Mouse (Mus musculus) cerebellum, postnatal 14 days (tissue): ENCODE measurements around the gene Entpd6.

Experiments used
- DNase-seq, 2 experiments: peaks; one replicate each; pipeline ENCODE4 v3.0.0; 2021; ENCODE audit warnings: mixed read lengths in 2 of 2

The Entpd6 gene

DNA sequence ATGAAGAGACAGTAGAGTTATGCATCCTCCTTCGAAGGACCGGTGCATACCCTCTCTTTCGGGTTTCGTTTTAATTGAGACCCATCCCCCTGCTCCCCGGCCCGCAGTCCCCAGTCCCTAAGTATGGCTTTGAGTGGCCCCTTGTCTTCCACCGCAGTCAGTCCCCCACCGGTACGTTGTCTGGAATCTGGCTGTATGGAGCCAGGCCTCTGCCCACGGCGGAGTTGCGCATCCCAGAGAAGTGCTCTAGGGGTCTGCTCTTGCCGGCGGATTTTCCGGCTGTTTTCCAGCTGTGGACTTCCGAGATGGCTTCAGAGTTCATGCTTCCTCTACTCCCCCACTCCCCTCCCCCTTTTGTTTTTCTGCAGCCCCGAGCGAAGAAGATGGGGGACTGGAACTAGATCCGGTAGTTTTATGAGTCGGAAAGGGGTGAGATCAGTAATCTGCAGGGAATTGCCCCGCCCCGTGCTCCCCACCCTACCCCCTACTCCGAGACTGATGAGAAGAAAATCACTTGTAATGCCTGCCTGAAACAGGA lies 38.5 kb downstream of the Entpd6 start:
- no peak for DNase-seq

DNA sequence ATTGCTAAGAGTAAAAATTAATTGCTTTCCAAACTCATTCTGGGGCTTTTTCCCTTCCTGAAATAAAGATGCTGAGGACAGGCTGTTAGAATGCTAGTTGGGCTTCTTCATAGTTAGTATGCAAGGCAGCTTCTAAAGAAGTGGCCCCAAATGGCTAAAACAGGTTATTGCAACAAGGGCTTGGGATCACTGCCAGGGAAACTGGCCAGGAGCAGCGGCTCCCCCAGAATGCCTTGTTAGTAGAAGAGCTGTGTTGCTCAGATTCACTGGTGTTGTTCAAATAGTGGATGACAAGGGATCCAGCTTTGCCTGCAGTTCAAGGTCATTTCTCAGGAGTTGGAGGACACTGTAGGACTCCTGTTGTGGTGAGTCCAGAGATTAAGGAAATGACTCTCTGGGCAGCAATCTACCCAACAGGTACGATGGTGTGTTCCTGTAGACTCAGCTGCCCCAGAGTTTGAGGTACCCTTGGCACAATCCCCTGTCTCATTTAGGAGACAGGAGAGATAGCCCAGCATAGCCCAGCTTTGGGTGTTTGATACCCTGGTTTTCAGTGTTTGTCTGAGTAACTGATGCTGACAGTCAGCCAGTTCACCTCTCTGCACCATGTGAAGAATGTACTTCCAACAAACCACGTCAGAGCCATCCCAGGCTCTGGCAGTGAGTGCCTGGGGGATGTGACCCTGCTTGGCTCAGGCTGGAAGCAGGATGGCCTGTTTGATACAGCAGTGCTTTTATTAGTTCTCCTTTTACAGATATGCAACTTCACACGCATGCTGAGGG lies 40.1 kb downstream of the Entpd6 start:
- DNase-seq, result peak; percentile 92 to 95

DNA sequence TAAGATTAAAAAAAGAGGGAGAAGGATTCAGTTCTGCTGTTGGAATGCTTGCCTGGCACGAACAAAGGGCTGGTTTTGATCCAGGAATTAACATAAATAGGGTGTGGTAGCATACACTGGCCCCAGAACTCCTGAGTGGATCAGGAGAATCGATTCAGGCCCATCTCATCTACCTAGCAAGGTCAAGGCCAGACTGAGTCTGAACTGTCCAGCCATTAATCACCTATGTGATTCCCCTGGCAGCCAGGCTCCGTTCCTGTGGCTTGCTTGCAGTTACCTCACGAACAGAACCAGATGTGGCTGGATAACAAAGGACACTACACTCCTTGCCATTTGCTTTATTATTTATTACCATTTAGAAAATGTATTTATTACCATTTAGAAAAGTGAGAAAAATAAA lies 44.5 kb downstream of the Entpd6 start:
- no peak for DNase-seq

DNA sequence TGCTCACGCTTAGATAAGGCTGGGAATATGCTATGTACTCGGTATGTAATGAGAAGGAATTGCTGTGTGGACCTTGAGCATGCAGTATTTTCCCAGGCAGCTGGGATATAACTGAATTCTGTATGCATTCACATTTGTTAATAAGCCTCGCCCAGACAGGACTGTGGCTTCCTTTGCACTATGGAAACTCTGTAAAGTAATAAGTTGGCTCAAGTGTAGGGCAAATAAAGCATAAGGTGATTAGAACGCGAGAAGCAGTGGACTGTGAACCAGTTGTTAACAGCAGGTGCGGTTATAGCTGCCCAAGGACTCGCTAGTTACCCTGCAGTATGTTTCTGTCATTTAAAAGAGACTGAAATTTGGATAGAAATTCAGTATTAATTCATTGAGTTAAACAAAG lies 49.2 kb downstream of the Entpd6 start:
- DNase-seq, result no peak

DNA sequence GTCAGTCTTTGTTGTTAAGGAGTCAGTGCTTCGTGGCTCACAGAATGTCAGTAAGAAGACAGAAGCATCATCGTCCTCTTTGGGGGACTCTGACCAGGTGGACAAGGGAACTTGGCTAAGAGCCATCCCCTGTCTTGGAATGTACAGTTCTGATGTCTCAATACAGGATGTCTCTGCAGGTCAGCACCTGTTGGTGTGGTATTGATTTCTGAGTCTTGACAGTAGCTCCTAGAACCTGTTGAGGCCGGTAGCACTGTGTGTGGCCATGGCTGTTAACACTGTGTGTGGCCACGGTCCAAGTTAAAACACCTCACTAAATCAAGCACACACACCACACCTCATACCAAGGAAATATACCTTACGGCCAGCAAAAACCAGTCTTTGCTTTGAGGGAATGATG lies 51.8 kb downstream of the Entpd6 start:
- no peak for DNase-seq

DNA sequence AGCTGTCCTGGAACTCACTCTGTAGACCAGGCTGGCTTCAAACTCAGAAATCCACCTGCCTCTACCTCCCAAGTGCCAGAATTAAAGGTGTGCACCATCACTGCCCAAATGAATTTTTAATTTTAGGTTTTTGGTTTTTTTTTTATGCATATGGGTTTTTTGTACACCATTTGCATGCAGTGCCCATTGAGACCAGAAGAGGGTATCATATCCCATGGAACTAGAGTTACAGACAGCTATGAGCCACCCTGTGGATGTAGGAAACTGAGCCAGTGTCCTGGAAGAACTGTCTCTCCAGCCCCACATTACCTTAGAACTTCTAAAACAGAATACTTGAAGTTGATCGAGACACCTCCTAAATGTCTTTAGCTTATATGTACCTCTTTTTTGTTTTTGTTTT lies 54.2 kb downstream of the Entpd6 start:
- peak; percentile 31 to 61 for DNase-seq

DNA sequence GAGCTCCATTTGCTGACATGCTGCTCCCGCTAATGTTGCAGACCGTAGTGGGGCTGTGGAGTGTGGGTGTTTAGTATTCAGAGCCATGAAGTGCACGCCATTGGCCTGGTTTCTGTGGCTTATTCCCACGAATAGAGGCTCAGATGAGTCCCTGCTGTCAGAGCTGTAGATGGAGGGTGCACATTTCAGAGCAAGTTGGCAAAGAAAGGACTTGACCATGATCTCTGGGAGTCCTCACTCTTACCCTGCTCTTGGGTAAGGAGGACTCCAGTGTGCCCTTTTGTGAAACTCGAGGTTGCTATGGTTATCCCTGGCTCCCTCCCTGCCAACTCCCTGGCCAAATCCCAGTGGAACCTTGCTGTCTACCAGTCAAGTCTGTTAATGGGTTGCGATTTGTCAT lies 59.5 kb downstream of the Entpd6 start:
- no peak for DNase-seq

DNA sequence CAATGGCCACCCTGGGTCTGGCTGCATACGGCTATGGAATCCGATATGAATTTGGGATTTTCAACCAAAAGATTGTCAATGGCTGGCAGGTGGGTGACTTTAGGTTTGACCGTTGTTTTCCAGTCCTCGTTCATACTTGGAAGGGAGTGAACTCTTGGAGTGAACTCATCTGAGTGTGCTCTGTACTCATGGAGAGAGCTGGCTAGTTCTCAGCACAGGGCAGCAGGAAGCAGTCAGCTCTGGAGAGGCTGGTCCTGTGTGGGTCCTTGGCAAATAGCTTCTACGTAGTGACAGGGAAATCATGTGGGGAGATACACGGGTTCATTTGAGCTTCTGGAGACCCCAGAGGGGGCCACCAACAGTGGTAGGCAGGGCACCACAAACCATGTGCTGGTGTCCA lies 60.0 kb downstream of the Entpd6 start:
- DNase-seq, result no peak

DNA sequence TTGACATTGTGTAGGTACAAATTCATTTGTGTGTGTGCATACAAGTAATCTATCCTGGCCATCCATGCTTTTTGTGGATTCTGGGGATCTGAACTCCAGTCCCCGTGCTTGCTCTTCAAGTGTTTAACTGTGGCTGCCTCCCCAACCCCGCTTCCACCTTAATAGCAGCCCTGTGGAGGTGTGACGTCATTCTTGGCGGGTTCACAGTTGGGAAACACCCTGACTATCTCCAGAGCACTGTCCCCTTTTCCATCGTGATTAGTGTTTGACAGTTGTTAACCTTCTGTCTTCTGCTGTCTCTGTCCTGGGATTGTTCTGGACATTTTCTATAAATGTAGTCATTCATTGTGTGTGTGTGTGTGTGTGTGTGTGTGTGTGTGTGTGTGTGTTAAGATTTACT lies 61.8 kb downstream of the Entpd6 start:
- DNase-seq, result no peak

DNA sequence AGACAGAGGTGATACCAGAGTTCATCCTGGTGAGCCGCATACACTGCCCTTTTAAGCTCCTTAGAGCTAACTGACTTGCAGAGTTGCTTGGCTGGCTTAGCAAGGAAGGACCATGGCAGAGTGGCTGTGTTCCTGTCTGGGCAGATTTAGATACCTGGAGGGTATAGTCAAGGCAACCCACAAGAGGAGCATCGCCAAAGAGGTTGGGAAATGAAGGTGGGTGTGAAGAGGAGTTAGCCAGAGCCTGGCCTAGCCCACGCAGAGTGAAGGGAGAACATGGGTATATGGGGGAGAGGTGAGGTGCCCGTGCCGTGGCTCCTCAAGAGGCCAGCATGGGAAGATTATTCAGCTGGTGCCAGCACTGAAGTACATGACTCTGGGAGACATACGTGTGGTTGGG lies 64.0 kb downstream of the Entpd6 start:
- no peak for DNase-seq

DNA sequence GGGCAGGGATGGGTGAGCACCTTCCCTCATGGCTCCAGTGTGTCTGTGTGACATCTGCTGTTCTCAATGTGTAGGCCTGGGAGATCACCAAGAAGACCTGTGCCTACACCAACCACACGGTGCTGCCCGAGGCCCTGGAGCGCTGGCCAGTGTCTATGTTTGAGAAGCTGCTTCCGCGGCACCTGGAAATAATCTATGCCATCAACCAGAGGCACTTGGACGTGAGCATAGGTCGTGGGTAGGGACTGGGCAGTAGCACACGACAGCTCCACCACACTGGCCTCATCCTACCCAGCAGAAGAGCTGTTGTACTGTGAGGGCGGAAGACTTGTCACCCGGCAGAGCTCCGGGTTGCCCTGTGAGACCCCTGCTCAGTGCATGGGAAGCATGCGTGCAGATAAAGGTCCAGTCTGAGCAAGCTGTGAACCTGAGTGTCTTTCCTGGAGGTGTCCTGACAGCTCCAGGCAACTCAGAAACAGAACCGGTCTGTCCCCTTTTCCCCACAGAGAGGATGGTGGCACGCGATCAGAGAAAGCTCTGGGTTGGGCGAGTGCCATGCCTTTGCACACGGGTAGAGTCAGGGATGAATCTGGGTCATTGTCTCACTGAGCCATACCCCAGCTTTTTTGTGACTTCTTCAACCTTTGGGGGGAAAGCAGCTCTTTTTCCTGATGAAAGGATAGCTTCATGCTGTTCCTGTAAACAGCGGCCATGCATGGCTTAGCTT lies 68.0 kb downstream of the Entpd6 start:
- DNase-seq, result peak; percentile 57 to 69

DNA sequence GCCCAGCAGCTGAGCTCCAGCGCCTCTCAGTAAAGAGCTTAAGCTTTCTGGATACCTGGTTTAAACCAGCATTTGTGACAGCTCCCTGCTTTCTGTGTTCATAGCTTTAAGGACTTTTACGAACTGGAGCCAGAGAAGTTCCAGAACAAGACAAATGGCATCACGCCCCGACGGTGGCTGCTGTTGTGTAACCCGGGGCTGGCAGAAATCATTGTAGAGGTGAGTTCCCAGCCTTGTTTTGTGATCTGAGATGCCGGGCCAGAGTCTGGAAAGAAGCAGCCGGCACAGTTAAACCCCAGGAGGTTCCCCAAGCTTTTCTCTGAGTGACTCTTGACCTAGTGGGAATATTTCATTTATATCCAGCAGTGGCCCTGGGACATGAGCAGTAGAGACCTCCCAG lies 69.9 kb downstream of the Entpd6 start:
- no peak for DNase-seq

DNA sequence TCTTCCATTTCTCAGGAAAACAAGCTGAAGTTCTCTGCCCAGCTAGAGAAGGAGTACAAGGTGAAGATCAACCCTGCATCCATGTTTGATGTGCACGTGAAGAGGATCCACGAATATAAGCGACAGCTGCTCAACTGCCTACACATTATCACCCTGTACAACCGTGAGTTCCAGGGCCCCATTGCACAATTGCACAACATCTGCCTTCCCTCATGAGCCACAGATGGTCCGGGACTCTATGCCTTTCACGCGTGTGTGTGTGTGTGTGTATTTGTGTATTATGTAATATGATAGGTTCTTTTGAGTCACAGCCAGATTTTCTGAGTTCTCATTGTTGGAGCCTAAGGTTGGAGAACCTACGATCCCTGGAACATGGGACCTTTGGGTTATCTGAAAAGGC lies 71.9 kb downstream of the Entpd6 start:
- DNase-seq, result no peak
